ENCODE assay signal across 14 mouse cellular contexts in the genomic region with DNA sequence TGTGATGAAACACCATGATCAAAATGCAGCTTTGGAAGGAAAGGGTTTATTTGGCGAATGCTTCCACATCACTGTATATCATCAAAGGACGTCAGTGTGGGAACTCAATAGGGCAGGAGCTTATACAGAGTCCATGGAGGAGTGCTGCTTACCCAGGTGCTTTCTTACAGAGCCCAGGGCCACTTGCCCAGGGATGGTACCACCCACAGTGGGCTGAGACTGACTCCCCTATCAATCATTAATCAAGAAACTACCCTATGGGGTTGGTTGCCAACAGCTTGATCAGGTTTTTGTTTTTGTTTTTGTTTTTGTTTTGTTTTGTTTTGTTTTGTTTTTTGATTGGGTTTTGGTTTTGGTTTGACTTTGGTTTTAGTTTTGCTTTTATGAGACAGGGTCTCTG.
DNase-seq lines count a peak whose midpoint lies in the region.
"Had no signal": no experiment of that assay in that cellular context is flagged by ENCODE, and none has a peak within 500 bp of the region (broad histone marks: within the 10 kb centered on the region; RNA-seq: fewer than 3 reads in every experiment).

No protein-coding gene starts in this region.

- DNase-seq in kidney, adult 11 months: peak; percentile 26
- no peak for DNase-seq in kidney, postnatal 25 days
- peak; percentile 42 for DNase-seq in kidney, adult 9 months
- no peak for DNase-seq in kidney, postnatal 10 days
- DNase-seq: adrenal gland, adult 2 months; adrenal gland, postnatal 10 days; adrenal gland, postnatal 25 days; cerebellum, adult 11 months; cerebellum, adult 18-20 months; cerebellum, adult 8-10 months; cerebellum, adult 9-11 months; cerebellum, postnatal 14 days; cerebellum, postnatal 36 days; embryo, embryonic 11 days had no signal

Comparison
In these comparisons a context has a peak if more than half of its experiments do, and no peak if none do; other contexts are left out.
1. DNase-seq: peak in kidney, adult 11 months (single experiment) and kidney, adult 9 months (single experiment); none in kidney, postnatal 25 days (0 of 2) and kidney, postnatal 10 days (single experiment).